In the genomic region with DNA sequence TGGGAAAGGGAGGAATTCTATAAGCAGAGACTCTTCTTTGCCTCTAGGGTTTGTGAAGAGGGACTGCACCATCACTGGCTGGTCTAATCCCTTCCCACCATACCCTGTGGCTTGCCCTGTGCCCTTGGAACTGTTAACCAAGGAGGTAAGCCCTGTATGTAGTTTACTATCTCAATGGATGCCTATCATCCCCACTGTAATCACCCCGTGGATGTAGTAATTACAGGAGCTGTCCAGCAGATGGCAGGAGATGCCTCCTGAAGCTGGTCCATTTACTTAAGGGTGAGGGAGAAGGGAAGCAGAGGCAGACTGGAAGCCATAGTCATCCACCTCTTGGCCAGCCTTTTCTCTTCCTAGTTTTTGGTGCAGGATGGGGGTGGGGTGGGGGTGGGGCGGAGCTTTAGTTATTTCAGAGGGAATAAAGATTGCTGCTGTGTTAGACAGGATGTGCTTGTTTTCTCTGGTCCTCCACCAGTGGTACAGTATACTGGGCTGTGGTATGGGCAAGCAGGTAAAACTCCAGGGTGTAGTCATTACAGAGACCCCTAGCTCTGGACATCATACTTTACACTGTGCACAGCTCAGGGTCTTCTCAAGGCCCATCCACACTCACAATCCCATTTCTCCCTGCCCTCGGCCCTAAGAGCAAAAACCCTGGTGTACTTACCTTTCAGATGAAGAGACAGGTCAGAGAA, we compare ENCODE assay signal across 9 mouse cellular contexts. TPM values are rescaled to one million over a fixed set of nuclear protein-coding genes. Genes with fewer than 3 reads are reported as not detected.
DNase-seq lines count a peak whose midpoint lies in the region; ATAC-seq and TF ChIP-seq lines count a peak whose summit lies in the region.
"Had no signal": no experiment of that assay in that cellular context is flagged by ENCODE, and none has a peak within 500 bp of the region (broad histone marks: within the 10 kb centered on the region; RNA-seq: fewer than 3 reads in every experiment).

No protein-coding gene starts in this region.

- H3K9me3 ChIP-seq in forebrain, postnatal 0 days (ENCODE audit: low read length), result no peaks in the 10 kb centered on the region
- H3K9me3 ChIP-seq in midbrain, embryonic 11.5 days (ENCODE audit: control insufficient read depth, low read length), result no peaks in the 10 kb centered on the region
- H3K9me3 ChIP-seq: heart, embryonic 15.5 days had no signal

- H3K36me3 ChIP-seq in forebrain, postnatal 0 days (ENCODE audit: insufficient read depth), result no peaks in the 10 kb centered on the region
- H3K36me3 ChIP-seq in midbrain, embryonic 11.5 days (ENCODE audit: control insufficient read depth, insufficient read depth, low read length), result no peaks in the 10 kb centered on the region
- H3K36me3 ChIP-seq: heart, embryonic 15.5 days had no signal

- H3K27me3 ChIP-seq in forebrain, postnatal 0 days (ENCODE audit: insufficient read depth, low read length), result no peaks in the 10 kb centered on the region
- no peaks in the 10 kb centered on the region for H3K27me3 ChIP-seq in midbrain, embryonic 11.5 days (ENCODE audit: control insufficient read depth, insufficient read depth, low read length)

- H3K27ac ChIP-seq in forebrain, postnatal 0 days (ENCODE audit: low read depth, low read length), result no peak overlapping the region
- H3K27ac ChIP-seq in midbrain, embryonic 11.5 days (ENCODE audit: low read depth, low read length), result no peak overlapping the region
- H3K27ac ChIP-seq: heart, embryonic 15.5 days had no signal

- TF ChIP-seq CTCF in forebrain, postnatal 0 days (IDR thresholded peaks at IDR 0.05; ENCODE audit: low read depth), result peak; percentile 92

- no peak overlapping the region for H3K4me3 ChIP-seq in forebrain, postnatal 0 days (ENCODE audit: low read depth, low read length)
- no peak overlapping the region for H3K4me3 ChIP-seq in midbrain, embryonic 11.5 days (ENCODE audit: low read depth, low read length)
- H3K4me3 ChIP-seq: heart, embryonic 15.5 days had no signal

- WGBS in forebrain, postnatal 0 days, result 39% methylated on average over 3 of the region's 3 CpGs
- WGBS in midbrain, embryonic 11.5 days, result 42% methylated on average over 3 of the region's 3 CpGs

- H3K4me2 ChIP-seq in forebrain, postnatal 0 days (ENCODE audit: low read depth), result no peak overlapping the region
- H3K4me2 ChIP-seq in midbrain, embryonic 11.5 days, result no peak overlapping the region
- H3K4me2 ChIP-seq: heart, embryonic 15.5 days had no signal

- no peaks in the 10 kb centered on the region for H3K4me1 ChIP-seq in forebrain, postnatal 0 days (ENCODE audit: insufficient read depth)
- H3K4me1 ChIP-seq in midbrain, embryonic 11.5 days (ENCODE audit: control insufficient read depth, insufficient read depth, low read length), result no peaks in the 10 kb centered on the region
- H3K4me1 ChIP-seq: heart, embryonic 15.5 days had no signal

- ATAC-seq in forebrain, postnatal 0 days, result peak; percentile 87
- peak; percentile 70 for ATAC-seq in midbrain, embryonic 11.5 days (ENCODE audit: low FRiP score)

- DNase-seq in cerebellum, adult 11 months, result peak; percentile 22
- DNase-seq in cerebellum, adult 11-12 months, result no peak
- DNase-seq in urinary bladder, postnatal 4 days (ENCODE audit: low spot score in 2 of 2), result peak; percentile 28 to 61
- no peak for DNase-seq in urinary bladder, postnatal 10 days (ENCODE audit: low spot score)
- DNase-seq in forebrain, postnatal 0 days, result peak; percentile 85
- peak; percentile 48 for DNase-seq in layer of hippocampus, adult 9-11 months
- DNase-seq in midbrain, embryonic 11.5 days (ENCODE audit: low spot score, missing footprints), result peak; percentile 91
- peak; percentile 49 for DNase-seq in thymus, postnatal 14 days

- no peak overlapping the region for H3K9ac ChIP-seq in forebrain, postnatal 0 days
- no peak overlapping the region for H3K9ac ChIP-seq in midbrain, embryonic 11.5 days (ENCODE audit: low read length)
- H3K9ac ChIP-seq: heart, embryonic 15.5 days had no signal

RNA-seq across cellular contexts. Expression of gene Ghrhr, which starts 3.7 kb away (rescaled TPM):
- total RNA-seq in forebrain, postnatal 0 days (2014; rRNA removed), result not detected in 2 replicates
- polyA plus RNA-seq in forebrain, postnatal 0 days (2015; fragmentation: Nextera tagmentation; extraction: Ambion mirVana), result not detected in 2 replicates
- not detected in 2 replicates for polyA plus RNA-seq in midbrain, embryonic 11.5 days (2014; fragmentation: Nextera tagmentation; extraction: Ambion mirVana)
- polyA plus RNA-seq: heart, embryonic 15.5 days had no signal

RNA-seq across cellular contexts. Expression of gene Aqp1, which starts 43.6 kb away (rescaled TPM):
- 10.3 and 13.0 TPM in 2 replicates for total RNA-seq in forebrain, postnatal 0 days (2014; rRNA removed)
- polyA plus RNA-seq in forebrain, postnatal 0 days (2015; fragmentation: Nextera tagmentation; extraction: Ambion mirVana), result 11.0 and 11.9 TPM in 2 replicates
- polyA plus RNA-seq in midbrain, embryonic 11.5 days (2014; fragmentation: Nextera tagmentation; extraction: Ambion mirVana), result 0.38 and 0.48 TPM in 2 replicates

Comparison
In these comparisons a context has a peak if more than half of its experiments do, and no peak if none do; other contexts are left out.
1. DNase-seq: peak in cerebellum, adult 11 months (single experiment), urinary bladder, postnatal 4 days (2 of 2), forebrain, postnatal 0 days (single experiment), layer of hippocampus, adult 9-11 months (single experiment), midbrain, embryonic 11.5 days (single experiment) and thymus, postnatal 14 days (single experiment); none in cerebellum, adult 11-12 months (single experiment) and urinary bladder, postnatal 10 days (single experiment).